Mouse (Mus musculus): ENCODE results near the gene Pls3. TPM values are rescaled to one million over a fixed set of nuclear protein-coding genes. Genes with fewer than 3 reads are reported as not detected.
"Not testable (repeated sequence)": the region's sequence is repeated elsewhere in the genome, so short reads cannot be mapped to it uniquely, and the experiment has no call there.

Pls3 gene
- polyA plus RNA-seq, 1 experiment, result 3.4 TPM

DNA sequence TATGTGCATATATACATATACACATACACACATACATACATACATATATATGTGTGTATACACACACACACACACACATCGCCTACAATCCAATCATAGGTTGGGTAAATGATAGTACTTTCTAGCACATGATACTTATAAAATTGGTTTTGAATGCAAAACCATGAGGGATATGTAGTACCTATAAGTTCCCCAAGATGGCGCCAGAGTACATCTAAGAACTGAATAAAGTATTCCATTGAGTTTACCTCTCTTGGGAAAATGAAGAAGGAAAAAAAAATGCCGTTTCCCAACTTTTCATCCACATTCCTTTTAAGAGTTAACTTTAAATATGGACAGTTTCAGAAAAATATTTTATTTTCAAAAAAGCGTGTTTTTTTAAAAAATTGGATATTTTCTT is 78.4 kb downstream of the Pls3 start:
- peak; percentile 10 for DNase-seq (ENCODE audit: low read depth, low spot score)
- WGBS, result 24% methylated on average over 4 of the region's 4 CpGs

DNA sequence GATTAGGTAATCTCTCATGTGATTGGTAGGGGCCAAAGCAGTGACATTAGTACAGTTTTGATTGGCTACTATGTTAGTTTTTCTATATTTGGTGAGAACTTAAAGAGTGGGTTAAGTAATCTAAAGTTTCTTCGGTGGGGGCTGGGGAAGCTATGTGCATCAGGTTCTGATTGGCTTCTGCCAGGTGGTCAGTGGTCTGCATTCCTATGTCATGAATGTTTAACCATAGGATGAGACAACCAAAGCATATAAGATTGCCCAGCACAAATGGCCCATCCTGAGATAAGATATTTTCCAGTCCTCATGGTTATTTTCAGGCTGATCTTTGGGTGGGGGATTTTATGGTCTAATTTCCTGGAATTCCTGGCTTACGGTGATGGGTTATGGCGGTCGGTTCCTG is 95.2 kb downstream of the Pls3 start:
- WGBS, result 52% methylated on average over 4 of the region's 4 CpGs
- DNase-seq (ENCODE audit: low read depth, low spot score), result no peak

DNA sequence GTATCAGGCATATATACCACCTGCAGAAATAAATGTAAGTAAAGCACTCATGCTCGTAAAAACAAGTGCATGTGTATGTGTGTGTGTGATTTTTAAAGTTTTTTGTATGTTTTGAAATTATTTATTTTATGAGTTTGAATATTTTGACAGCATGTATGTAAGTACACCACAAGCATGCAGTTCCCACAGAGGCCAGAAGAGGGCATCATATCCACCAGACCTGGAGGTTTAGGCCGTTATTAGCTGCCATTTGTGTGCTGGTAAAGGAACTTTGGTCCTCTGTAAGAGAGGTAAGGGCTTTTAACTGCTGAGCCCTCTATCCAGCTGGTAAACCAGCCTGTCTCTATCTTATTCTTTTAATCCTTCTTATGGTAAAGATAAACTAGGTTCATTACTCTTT is 97.5 kb downstream of the Pls3 start:
- DNase-seq (ENCODE audit: low read depth, low spot score), result no peak
- WGBS, result 88% methylated on average over 2 of the region's 2 CpGs

DNA sequence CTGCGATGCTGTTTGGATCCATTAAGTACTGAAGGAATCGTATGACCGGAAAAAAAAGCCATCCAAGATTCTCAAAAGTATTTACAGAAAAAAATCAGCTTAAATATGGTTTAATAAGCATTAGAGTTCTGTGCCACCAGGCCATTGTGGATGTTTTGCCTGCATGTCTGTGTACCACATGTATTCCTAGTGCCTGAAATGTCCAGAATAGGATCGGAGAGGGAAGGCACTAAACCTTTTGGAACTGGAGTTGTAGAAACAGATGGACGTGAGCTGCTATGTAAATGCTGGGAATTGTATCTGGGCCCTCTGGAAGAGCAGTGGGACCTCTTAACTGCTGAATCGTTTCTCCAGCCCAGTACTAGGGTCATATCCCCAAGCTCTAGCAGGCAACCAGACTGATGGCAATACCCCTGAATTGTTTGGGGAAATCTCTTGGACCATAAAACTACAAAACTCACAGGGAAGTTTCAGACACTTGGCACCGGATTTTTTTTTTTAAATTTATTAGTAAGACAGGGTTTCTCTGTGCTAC is 110.1 kb downstream of the Pls3 start:
- no peak for DNase-seq (ENCODE audit: low read depth, low spot score)
- 27% methylated on average over 7 of the region's 7 CpGs for WGBS

DNA sequence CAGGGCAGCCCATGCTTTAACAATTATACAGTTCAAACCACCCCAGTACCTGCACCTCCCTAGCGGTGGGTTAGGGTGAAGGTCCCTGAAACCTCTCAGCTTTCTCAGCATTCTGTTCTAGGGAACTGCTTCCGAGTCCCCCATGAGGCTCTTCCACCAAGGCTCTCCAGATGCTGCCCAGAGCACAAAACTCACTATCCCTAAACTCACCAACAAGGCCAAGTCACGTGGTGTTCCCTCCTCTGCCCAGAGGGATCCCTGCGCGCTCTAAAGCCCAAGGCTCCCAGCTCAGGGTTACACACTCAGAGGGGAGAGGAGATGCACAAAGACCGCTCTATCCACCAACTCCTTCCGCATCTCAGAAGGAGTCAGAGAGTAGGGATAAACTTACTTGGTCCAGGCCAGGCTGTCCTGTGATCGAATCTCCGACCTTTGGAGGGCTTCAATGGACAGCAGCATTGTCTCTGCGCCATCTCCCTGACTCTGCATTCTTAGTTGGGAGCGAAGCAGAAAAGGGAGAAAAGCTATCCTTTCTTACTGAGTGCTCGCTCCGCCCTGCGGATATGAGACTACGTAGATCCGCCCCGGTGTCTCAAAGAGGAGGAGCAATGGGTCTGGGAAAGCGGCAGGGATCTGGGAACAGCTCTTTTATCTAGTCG is 110.7 kb downstream of the Pls3 start:
- DNase-seq (ENCODE audit: low read depth, low spot score), result peak; percentile 31
- 15% methylated on average over 19 of the region's 19 CpGs for WGBS

DNA sequence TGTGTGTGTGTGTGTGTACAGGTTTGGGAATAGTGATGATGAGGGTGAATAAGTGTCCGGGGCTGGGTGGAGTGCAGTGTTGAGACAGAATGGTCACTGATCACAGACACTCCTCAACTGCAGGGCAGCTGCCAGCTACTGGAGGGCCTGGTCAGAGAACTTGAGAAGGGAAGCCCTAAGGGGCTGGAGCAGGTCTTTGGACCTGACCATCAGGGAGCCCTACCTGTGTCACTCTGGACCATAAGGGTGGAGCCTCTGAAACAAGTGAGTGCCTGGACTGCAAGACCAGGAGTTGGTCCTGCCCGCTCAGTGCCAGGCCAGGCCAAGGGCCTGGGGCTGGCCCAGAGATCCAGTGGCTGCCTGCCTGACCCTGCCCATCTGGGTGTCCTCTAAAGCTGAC is 115.5 kb downstream of the Pls3 start:
- DNase-seq (ENCODE audit: low read depth, low spot score), result not testable (repeated sequence)
- WGBS, result 60% methylated on average over 2 of the region's 2 CpGs

DNA sequence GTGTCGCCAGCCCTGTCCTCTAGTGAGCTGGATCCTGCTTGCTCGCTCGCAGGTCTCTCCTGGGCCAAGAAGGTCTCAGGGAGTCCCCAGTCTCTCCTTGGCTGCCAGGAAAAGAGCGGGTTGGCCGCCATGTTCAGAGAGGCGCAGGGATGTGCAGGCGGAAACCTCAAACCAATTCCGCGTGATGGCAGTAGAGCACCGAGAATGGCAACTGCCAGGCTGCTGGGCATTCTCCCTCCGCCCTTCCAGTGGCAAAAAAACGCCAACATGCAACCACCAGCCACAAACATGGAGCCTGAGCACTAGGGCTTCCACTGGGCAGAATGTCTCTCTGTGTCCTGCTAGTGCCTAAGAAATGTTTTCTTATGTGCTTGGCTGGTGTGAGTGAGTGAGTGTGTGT is 115.9 kb downstream of the Pls3 start:
- WGBS, result 83% methylated on average over 12 of the region's 12 CpGs
- DNase-seq (ENCODE audit: low read depth, low spot score), result not testable (repeated sequence)

DNA sequence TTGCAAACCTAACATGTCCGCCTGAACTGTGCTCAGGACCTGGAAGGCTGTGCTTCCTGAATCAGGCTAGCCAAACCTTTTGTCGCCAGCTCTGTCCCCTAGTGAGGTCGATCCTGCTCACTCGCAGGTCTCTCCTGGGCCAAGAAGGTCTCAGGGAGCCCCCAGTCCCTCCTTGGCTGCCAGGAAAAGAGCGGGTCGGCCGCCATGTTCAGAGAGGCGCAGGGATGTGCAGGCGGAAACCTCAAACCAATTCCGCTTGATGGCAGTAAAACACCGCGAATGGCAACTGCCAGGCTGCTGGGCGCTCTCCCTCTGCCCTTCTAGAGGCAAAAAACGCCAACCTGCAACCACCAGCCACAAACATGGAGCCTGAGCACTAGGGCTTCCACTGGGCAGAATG is 117.0 kb downstream of the Pls3 start:
- WGBS, result 84% methylated on average over 14 of the region's 14 CpGs

DNA sequence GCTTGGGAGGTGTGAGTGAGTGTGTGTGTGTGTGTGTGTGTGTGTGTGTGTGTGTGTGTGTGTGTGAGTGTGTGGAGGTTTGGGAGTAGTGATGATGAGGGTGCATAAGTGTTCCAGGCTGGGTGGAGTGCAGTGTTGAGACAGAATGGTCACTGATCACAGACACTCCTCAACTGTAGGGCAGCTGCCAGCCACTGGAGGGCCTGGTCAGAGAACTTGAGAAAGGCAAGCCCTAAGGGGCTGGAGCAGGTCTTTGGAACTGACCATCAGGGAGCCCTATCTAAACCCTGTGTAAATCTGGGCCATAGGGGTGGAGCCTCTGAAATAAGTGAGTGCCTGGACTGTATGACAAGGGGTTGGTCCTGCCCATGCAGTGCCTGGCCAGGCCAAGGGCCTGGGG is 120.5 kb downstream of the Pls3 start:
- not testable (repeated sequence) for DNase-seq (ENCODE audit: low read depth, low spot score)

More for the DNA sequence above, 117.0 kb downstream of the Pls3 start:
- not testable (repeated sequence) for DNase-seq (ENCODE audit: low read depth, low spot score)

DNA sequence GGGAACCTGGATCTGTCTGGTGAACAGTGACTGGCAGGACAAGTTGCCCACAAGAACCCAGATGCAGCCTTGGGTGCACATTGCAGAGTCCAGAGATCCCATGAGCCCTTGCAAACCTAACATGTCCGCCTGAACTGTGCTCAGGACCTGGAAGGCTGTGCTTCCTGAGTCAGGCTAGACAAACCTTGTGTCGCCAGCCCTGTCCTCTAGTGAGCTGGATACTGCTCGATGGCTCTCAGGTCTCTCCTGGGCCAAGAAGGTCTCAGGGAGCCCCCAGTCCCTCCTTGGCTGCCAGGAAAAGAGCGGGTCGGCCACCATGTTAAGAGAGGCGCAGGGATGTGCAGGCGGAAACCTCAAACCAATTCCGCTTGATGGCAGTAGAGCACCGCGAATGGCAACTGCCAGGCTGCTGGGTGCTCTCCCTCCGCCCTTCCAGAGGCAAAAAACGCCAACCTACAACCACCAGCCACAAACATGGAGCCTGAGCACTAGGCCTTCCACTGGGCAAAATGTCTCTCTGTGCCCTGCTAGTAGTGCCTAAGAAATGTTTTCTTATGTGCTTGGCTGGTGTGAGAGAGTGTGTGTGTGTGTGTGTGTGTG is 124.8 kb downstream of the Pls3 start:
- not testable (repeated sequence) for DNase-seq (ENCODE audit: low read depth, low spot score)
- 77% methylated on average over 5 of the region's 12 CpGs for WGBS

DNA sequence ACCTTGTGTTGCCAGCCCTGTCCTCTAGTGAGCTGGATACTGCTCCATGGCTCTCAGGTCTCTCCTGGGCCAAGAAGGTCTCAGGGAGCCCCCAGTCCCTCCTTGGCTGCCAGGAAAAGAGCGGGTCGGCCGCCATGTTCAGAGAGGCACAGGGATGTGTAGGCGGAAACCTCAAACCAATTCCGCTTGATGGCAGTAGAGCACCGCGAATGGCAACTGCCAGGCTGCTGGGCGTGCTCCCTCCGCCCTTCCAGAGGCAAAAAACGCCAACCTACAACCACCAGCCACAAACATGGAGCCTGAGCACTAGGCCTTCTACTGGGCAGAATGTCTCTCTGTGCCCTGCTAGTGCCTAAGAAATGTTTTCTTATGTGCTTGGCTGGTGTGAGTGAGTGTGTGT is 125.7 kb downstream of the Pls3 start:
- not testable (repeated sequence) for DNase-seq (ENCODE audit: low read depth, low spot score)
- WGBS, result 67% methylated on average over 10 of the region's 10 CpGs

DNA sequence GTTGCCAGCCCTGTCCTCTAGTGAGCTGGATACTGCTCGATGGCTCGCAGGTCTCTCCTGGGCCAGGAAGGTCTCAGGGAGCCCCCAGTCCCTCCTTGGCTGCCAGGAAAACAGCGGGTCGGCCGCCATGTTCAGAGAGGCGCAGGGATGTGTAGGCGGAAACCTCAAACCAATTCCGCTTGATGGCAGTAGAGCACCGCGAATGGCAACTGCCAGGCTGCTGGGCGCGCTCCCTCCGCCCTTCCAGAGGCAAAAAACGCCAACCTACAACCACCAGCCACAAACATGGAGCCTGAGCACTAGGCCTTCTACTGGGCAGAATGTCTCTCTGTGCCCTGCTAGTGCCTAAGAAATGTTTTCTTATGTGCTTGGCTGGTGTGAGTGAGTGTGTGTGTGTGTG is 130.5 kb downstream of the Pls3 start:
- not testable (repeated sequence) for DNase-seq (ENCODE audit: low read depth, low spot score)
- 70% methylated on average over 13 of the region's 14 CpGs for WGBS

DNA sequence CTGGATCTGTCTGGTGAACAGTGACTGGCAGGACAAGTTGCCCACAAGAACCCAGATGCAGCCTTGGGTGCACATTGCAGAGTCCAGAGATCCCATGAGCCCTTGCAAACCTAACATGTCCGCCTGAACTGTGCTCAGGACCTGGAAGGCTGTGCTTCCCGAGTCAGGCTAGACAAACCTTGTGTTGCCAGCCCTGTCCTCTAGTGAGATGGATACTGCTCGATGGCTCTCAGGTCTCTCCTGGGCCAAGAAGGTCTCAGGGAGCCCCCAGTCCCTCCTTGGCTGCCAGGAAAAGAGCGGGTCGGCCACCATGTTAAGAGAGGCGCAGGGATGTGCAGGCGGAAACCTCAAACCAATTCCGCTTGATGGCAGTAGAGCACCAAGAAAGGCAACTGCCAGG is 135.5 kb downstream of the Pls3 start:
- WGBS, result 63% methylated on average over 3 of the region's 8 CpGs
- not testable (repeated sequence) for DNase-seq (ENCODE audit: low read depth, low spot score)
